Mouse (Mus musculus) brain, adult 10 weeks (tissue): Measurements from ENCODE around the gene Gm29644. TPM values are rescaled to one million over a fixed set of nuclear protein-coding genes. Genes with fewer than 3 reads are reported as not detected.

ENCODE experiments used
- polyA plus RNA-seq: library from polyadenylated mRNA; stranded (reverse); fragments of 350-450 nt; fragmentation: Illumina TruSeq; extraction: RNeasy Lipid Tissue Mini Kit (QIAGEN cat#74804); gene quantifications from one replicate; pipeline ENCODE4 v1.2.3, GENCODE M21; 2015; ENCODE audit warnings: low read depth, low replicate concordance

The Gm29644 gene
- polyA plus RNA-seq: not detected

GRCm38 (mm10) chrY:70303187-70303586, at the start of gene Gm29644, which contains the start of gene Gm29423:
Gm29644 (minus strand) TSS chrY:70303343.
Gm29423 (minus strand) TSS chrY:70303287.

GRCm38 (mm10) chrY:70273542-70273941, 29.6 kb downstream of the Gm29644 start, which contains the start of gene Gm21118:
Gm21118 (minus strand) TSS chrY:70273642.

Other genes starting within 250 kb of the Gm29644 start
- gene Gm21118, start 29.7 kb downstream of the Gm29644 start, polyA plus RNA-seq: not detected
- not detected for gene Gm29423, start 56 bp downstream of the Gm29644 start, polyA plus RNA-seq
- gene Gm20888, start 138.5 kb upstream of the Gm29644 start, polyA plus RNA-seq: not detected